Mouse (Mus musculus): ENCODE data around the gene Slc6a8.

GRCm38 (mm10) chrX:73626981-73627380 is 46.0 kb upstream of the Slc6a8 start:
- TF ChIP-seq CTCF (conservative IDR thresholded peaks at IDR 0.05 in 1 of 2, IDR thresholded peaks at IDR 0.05 in 1 of 2; ENCODE audit: low read depth in 2 of 2, low read length in 2 of 2) (no peak), CHD1 (IDR thresholded peaks at IDR 0.05; ENCODE audit: low read depth, low read length) (no peak), BHLHE40 (IDR thresholded peaks at IDR 0.05; ENCODE audit: low read depth, low read length) (no peak), POLR2AphosphoS2 (IDR thresholded peaks at IDR 0.05; ENCODE audit: low read depth, low read length) (no peak), EP300 (IDR thresholded peaks at IDR 0.05; ENCODE audit: low read length) (no peak)

Measured in CH12.LX (cell line).